Mouse (Mus musculus) liver, adult 2 months (tissue): ENCODE measurements around the gene Zfp809.

Source experiments
- CTCF ChIP-seq: fragments of 200-500 bp; IDR thresholded peaks from 2 replicates; pipeline ENCODE4 v1.5.1; 2011; ENCODE audit warnings: low read depth, low read length, control low read depth
- POLR2A ChIP-seq: fragments of 200-500 bp; IDR thresholded peaks from 2 replicates; pipeline ENCODE4 v1.6.1; 2011; ENCODE audit warnings: low read length, control low read depth; ENCODE audit not compliant: insufficient read depth; ENCODE audit errors: extremely low read depth

DNA sequence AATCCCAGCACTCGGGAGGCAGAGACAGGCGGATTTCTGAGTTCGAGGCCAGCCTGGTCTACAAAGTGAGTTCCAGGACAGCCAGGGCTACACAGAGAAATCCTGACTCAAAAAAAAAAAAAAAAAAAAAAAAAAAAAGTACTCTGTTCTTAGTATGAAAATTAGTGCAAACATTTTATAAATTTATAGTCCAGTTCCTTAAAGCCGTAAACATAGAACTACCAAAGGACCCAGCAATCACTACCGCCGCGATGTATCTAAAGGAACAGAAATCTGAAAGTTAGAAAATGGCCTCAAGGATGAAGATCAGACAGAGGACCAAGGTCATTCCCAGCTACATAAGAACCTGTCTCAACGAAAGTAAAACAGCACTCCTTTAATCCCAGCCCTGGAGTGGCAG lies 33.3 kb downstream of the Zfp809 start:
- TF ChIP-seq CTCF (no peak), POLR2A (no peak)
